Mouse (Mus musculus) heart, postnatal 36 days (tissue): ENCODE measurements around the gene Necab2. TPM values are rescaled to one million over a fixed set of nuclear protein-coding genes. Genes with fewer than 3 reads are reported as not detected.

Experiments
- DNase-seq, 2 experiments: peaks; one replicate each; pipeline ENCODE4 v3.0.0; 2021 to 2022
- intact Hi-C: fragments of 180-260 bp; cut with DNase I; formaldehyde crosslinking; loops from one replicate; pipeline ENCODE4 v1.15.1; 2025
- total RNA-seq, 2 experiments: library from RNA; stranded (reverse); gene quantifications; 2 replicates each; pipeline ENCODE4 v1.2.3; 2021

Gene Necab2
- total RNA-seq, 2 experiments from 2014 or later, result not detected

DNA sequence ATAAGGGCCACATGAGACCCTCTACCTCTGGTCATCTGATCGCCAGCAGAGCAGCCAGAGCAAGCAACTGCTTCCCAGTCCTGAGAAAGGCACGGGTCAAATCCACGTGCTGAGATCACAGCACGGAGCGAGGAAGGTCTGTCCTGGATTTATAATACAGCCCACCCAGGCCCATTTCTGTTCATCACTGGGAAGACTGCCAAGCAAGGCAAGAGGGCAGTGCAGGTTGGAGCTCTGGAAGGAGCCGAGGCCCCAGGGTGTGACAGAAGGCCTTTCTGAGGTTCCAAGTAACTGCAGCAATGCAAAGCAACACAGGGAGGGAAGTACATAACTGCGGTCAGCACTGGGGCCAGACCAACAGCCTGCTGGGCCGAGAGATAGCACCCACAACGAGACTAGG is 64.0 kb downstream of the Necab2 start:
- no peak for DNase-seq
- intact Hi-C loops, result no loop called here

DNA sequence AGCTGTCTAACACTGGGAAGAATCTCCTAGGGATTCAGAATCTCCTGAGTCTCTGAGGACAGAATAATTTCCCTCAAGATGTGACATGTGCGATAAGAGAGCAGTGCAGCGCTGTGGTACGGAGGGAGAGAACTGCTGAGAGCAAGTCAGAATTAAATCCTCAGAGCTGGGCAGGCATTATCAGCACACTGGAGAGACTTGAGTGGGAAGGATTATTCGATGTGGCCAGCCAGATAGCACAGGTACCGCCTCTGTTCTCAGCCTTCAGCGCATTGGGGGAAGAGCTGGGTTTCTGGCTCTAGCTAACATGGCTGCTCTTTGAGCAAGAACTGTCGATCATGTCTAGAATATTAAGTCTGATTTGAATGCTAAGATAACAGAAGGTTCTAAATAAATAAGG is 65.2 kb downstream of the Necab2 start:
- intact Hi-C loops, result no loop called here

DNA sequence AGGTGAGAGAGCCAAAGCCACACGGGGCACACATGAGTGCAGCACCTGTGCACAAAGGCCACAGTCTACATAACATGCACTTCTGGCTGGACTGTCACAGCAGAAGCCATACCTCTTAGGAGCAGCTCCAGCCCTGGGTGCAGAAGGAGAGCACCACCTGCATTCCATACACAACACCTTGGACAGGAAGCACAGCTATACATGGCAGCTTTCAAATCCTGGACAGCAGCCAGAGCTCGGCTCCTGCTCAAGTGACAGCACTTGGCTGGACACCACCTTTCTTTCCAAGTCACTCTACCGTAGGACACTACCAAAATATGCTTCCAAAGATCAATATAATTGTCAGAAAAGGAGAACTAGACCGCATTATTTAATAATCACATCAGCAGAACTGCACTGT is 66.9 kb downstream of the Necab2 start:
- no peak for DNase-seq
- intact Hi-C loops, result no loop called here

More for the DNA sequence above, 65.2 kb downstream of the Necab2 start:
- no peak for DNase-seq

DNA sequence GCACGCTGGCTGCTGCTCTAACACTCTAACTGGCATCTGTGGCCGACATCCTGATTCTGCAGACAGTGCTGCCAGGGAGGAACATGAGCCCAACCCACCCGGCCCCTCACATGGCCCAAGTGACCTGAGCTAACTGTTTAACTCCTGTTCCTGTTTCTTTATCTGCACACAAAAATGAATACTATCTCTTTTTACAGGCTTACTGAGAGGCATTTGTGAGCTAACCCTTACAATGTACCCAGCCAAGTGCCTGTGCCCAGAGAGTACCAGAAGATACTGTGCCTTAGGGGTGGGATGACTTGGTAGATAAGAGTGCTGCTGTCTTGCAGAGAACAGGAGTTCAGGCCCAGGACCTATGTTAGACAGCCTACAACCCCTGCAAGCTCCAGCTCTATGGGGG is 68.4 kb downstream of the Necab2 start:
- DNase-seq, result no peak
- intact Hi-C loops, result no loop called here

DNA sequence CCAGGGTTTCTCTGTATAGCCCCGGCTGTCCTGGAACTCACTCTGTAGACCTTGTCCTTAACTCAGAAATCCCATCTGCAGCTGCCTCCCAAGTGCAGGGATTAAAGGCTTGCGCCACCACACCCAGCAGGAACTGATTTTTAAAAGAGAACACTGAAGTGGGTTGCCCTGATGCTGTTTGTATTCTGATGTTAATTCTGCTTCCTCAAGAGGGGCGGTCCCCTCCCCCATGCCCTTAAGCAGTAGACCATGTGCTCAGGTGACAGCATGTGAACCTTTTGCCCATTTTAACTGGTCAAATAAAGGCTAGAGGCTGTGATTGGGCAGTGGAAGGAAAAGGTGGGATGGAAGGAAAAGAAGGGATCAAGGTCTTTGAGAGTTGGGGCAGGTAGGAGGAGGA is 69.2 kb downstream of the Necab2 start:
- DNase-seq, result no peak
- intact Hi-C loops, result no loop called here

DNA sequence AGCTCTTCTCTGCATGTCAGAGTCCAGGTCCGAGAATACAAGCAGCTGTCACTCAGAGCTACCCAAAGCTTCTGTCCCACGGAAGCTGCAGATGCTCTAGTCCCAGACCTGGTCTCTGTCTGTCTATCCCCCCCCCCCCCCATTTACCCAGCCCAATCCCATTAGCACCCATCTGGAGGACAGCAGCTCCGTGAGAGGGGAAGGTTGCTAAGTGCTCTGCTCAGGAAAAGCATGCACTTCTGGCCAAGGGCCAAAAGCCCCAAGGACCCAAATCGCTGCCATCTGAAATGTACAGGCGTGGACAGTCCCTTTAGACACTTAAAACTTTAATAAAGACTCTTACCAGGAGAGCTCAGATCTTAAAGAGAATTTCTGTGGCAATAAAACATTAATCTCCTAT is 70.2 kb downstream of the Necab2 start:
- intact Hi-C loops, result no loop called here
- DNase-seq, result no peak

DNA sequence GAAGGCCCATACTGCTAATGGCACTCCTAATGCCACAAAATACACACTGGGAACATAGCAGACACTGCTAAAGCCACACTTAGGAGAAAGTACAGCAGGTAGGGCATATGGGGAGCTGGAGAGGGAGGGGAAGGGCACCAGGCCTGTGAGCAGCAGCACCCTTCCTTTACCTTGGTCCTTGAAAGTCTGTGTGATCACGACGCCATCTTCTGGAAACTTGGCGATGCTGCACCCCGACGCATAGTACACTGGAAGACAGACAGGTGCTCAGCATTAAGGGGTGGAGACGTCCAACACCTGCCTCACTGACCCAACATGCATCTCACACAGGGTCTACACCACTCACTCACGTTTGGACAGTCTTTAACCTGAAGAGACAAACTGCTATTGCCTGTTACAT is 73.6 kb downstream of the Necab2 start:
- DNase-seq, result no peak
- intact Hi-C loops, result no loop called here

Other genes with a start within 250 kb of the Necab2 start
- gene Hsbp1, start 102.2 kb upstream of the Necab2 start, total RNA-seq, result 100 to 1,000 TPM; 151 to 152 TPM
- gene Mlycd, start 51.8 kb upstream of the Necab2 start, total RNA-seq, result 100 to 1,000 TPM; 124 to 152 TPM
- 1 to 10 TPM; 4.6 to 7.4 TPM for gene Osgin1, start 12.6 kb upstream of the Necab2 start, total RNA-seq
- not detected for gene Slc38a8, start 55.0 kb downstream of the Necab2 start, total RNA-seq
- 10 to 100 TPM; 39.7 to 41.3 TPM for gene Mbtps1, start 112.0 kb downstream of the Necab2 start, total RNA-seq
- 10 to 100 TPM; 19.1 to 21.1 TPM for gene Hsdl1, start 128.5 kb downstream of the Necab2 start, total RNA-seq
- gene Dnaaf1, start 128.5 kb downstream of the Necab2 start, total RNA-seq, result not detected
- gene Taf1c, start 158.5 kb downstream of the Necab2 start, total RNA-seq, result 1 to 10 TPM; 3.6 to 3.8 TPM
- gene Adad2, start 166.0 kb downstream of the Necab2 start, total RNA-seq, result not detected
- gene Kcng4, start 189.0 kb downstream of the Necab2 start, total RNA-seq, result under 1 TPM; 0.11 to 0.22 TPM
- gene Wfdc1, start 219.6 kb downstream of the Necab2 start, total RNA-seq, result 10 to 100 TPM; 33.5 to 40.7 TPM